Mouse (Mus musculus) heart, embryonic 15.5 days (tissue): ENCODE measurements at regions not wholly inside any gene's neighbourhood (a gene's known extent, or its start where the extent isn't known, plus 50 kb on each side); places are given as distances from the start of the nearest gene placed in this dataset.
A peak's percentile ranks its signal among the peaks of the same experiment; 100 is the strongest.

Source experiments
- ATAC-seq: fragments of 200-750 bp; cut with Nextera tagmentation; replicated peaks from 2 replicates; pipeline ENCODE4 v1.8.0; 2017; ENCODE audit warnings: low read depth, moderate TSS enrichment; ENCODE audit not compliant: insufficient number of reproducible peaks, insufficient read depth, low FRiP score
- H3K27ac ChIP-seq: fragments of 300-500 bp; sonication (generic); 2 replicates; pipeline ENCODE4 v1.5.1; 2015; ENCODE audit warnings: mild to moderate bottlenecking, inconsistent platforms
- H3K27me3 ChIP-seq: fragments of 300-500 bp; sonication (generic); 2 replicates; pipeline ENCODE4 v1.6.1; 2015; ENCODE audit warnings: inconsistent platforms
- H3K36me3 ChIP-seq: fragments of 300-500 bp; sonication (generic); 2 replicates; pipeline ENCODE4 v1.6.1; 2015; ENCODE audit warnings: mild to moderate bottlenecking, inconsistent platforms
- H3K4me1 ChIP-seq: fragments of 300-500 bp; sonication (generic); replicated peaks from 2 replicates; pipeline ENCODE4 v1.6.1; 2015; ENCODE audit warnings: inconsistent platforms
- H3K4me2 ChIP-seq: fragments of 300-500 bp; sonication (generic); 2 replicates; pipeline ENCODE4 v1.6.1; 2015; ENCODE audit warnings: inconsistent platforms, mild to moderate bottlenecking, moderate library complexity
- H3K4me3 ChIP-seq: fragments of 300-500 bp; sonication (generic); 2 replicates; pipeline ENCODE4 v1.5.1; 2015; ENCODE audit warnings: mild to moderate bottlenecking, inconsistent platforms
- H3K9ac ChIP-seq: fragments of 300-500 bp; sonication (generic); 2 replicates; pipeline ENCODE4 v1.6.1; 2015; ENCODE audit warnings: mild to moderate bottlenecking, inconsistent platforms
- H3K9me3 ChIP-seq: fragments of 300-500 bp; sonication (generic); replicated peaks from 2 replicates; pipeline ENCODE4 v1.6.1; 2016; ENCODE audit warnings: inconsistent platforms
- WGBS: fragments of 180-500 bp; shearing (Covaris S2); methylation state at CpG from one replicate; pipeline ENCODE4 v1.1.7; 2015; ENCODE audit warnings: mixed read lengths; 5-methylcytosine and 5-hydroxymethylcytosine counted together

DNA sequence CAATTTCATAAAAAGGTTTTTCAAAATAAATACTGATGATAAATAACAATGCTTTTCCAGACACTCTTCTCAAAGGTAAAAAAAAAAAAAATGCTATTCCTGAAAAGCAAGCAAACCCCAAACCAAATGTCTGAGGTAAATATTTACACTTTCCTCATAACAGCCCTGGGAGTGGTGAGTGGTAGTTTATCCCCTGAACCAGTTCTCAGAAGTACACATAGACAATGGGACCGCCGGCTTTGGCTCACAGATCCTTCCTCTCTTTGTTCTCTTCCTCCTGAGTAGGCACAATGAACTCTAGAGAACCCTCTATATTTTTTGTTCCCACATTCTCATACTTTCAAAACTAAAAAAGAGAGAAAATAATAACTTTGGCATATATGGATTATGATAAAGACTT, 153.1 kb upstream of the Tars start:
- Histone ChIP-seq H3K9me3 (no peaks in the 10 kb centered on the region), H3K4me1 (no peaks in the 10 kb centered on the region), H3K27ac (no peak overlapping the region), H3K36me3 (no peaks in the 10 kb centered on the region), H3K9ac (no peak overlapping the region), H3K4me3 (no peak overlapping the region), H3K4me2 (no peak overlapping the region), H3K27me3 (no peaks in the 10 kb centered on the region)
- 59% methylated on average over 2 of the region's 2 CpGs for WGBS
- ATAC-seq = no peak

DNA sequence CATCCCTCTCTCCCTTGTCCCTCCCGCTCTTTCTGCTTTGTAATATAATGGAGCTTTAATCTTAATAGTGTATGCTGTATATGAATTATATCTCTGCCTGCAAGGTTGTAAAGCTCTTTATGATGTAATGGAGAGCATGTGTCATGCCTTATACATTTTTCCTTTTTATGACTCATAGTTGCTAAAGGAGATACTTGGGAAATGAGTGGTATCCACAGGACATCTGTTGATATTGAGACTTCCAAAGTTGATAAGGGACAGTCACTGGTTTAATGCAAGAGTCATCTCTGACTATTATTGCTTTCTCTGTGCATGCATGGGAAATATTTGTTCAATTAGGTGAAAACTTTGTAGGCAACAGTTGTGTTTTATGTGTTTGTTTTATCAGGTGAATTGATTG, 152.6 kb upstream of the Tars start:
- H3K4me3 ChIP-seq = no peak overlapping the region
- no peak overlapping the region for H3K27ac ChIP-seq
- H3K9me3 ChIP-seq = no peaks in the 10 kb centered on the region
- H3K4me2 ChIP-seq = no peak overlapping the region
- no peak overlapping the region for H3K9ac ChIP-seq
- H3K4me1 ChIP-seq = no peaks in the 10 kb centered on the region
- H3K36me3 ChIP-seq = no peaks in the 10 kb centered on the region
- no peak for ATAC-seq
- no peaks in the 10 kb centered on the region for H3K27me3 ChIP-seq
- WGBS = 74% methylated on average over 1 of the region's 1 CpGs

DNA sequence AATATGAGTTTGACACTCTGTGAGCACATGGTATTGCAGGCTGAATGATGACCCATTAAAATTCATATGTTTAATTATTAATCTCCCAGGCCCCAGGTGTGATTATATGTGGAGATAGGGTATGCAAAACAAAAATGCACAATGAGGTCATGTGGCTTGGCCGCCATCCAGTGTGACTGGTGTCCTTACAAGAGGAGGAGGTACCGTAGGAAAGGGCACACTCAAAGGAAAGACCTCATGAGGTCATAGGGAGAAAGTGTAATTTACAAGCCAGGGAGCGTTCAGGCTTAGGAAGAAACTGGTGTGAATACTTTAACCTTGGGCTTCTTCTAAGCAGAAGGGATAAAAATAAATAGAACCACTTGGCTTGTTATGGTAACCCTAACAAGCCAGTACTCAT, 140.0 kb upstream of the Tars start:
- Histone ChIP-seq H3K27ac (no peak overlapping the region), H3K4me1 (no peaks in the 10 kb centered on the region), H3K9me3 (no peaks in the 10 kb centered on the region), H3K4me2 (no peak overlapping the region), H3K9ac (no peak overlapping the region), H3K27me3 (no peaks in the 10 kb centered on the region), H3K4me3 (no peak overlapping the region), H3K36me3 (no peaks in the 10 kb centered on the region)
- ATAC-seq = no peak
- 56% methylated on average over 3 of the region's 3 CpGs for WGBS

DNA sequence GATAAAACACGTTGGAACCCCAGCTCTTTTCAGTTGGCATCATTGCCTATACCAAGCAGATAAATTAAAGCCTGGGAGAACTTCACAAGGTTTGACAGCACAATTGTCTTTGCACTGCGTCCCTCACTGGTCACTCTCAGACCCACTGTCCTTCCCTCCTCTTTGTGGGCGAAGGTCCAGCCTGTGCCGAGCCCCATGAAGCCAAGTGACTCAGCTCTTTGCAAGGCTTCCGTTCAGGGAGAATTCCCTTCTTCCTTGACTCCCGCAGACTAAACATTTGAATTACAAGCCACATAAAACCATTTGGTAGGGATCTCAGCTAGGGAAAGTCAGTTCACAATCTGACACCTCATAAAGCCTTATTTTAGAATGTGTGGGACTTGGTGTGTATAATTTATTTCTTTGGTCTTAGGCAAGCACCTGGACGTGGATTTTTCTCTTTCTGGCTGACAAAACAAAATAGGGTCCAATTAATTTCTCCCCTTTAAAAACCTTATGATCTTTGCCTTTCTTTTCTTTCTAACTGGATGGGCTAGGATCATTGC, 136.7 kb upstream of the Tars start:
- Histone ChIP-seq H3K9ac (no peak overlapping the region), H3K27me3 (no peaks in the 10 kb centered on the region), H3K4me1 (peaks cover 6% of the 10 kb centered on the region), H3K27ac (no peak overlapping the region), H3K4me2 (no peak overlapping the region), H3K9me3 (no peaks in the 10 kb centered on the region), H3K4me3 (no peak overlapping the region), H3K36me3 (no peaks in the 10 kb centered on the region)
- WGBS = 69% methylated on average over 7 of the region's 7 CpGs
- no peak for ATAC-seq

DNA sequence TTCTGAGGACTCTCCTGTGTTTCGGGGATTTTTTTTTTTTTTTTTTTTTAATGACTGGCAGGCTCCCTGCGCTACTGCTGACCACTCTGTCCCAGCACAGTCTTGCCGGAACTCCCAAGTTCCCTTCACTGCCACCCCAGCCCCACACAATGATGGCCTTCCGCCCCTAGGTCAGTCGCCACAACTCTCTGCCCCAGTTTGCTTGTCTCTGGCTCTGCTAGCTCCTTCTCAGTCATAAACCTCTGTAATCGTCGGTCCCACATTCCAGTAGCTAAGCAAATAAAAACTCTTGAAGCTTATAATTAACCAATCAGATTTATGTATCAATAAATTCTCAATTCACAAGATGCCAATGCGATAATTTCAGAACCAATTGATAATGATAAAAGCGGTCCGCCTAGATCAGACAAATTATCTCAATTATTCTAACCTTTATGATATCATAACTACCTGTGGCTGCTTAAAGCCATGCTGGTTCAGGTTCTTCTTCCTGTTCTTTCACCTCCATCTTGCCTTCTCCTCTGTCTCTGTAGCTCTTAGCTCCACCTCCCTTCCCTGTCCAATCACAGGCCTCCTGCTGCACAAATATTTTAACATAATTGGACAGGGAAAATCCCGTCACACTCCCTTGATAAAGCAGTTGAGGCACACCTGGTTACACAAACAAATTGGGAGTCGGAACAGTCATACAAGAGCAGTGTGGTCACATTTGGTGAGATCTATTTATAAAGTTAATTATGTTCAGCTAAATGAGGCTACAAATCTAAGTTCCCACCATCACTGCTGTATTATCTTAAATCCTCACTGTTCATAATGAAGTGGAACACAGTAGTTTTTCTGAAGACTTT, 135.2 kb upstream of the Tars start:
- Histone ChIP-seq H3K4me3 (no peak overlapping the region), H3K36me3 (no peaks in the 10 kb centered on the region), H3K27ac (no peak overlapping the region), H3K4me1 (peaks cover 6% of the 10 kb centered on the region), H3K9me3 (no peaks in the 10 kb centered on the region), H3K4me2 (no peak overlapping the region), H3K27me3 (no peaks in the 10 kb centered on the region), H3K9ac (no peak overlapping the region)
- 85% methylated on average over 12 of the region's 12 CpGs for WGBS
- ATAC-seq = no peak

DNA sequence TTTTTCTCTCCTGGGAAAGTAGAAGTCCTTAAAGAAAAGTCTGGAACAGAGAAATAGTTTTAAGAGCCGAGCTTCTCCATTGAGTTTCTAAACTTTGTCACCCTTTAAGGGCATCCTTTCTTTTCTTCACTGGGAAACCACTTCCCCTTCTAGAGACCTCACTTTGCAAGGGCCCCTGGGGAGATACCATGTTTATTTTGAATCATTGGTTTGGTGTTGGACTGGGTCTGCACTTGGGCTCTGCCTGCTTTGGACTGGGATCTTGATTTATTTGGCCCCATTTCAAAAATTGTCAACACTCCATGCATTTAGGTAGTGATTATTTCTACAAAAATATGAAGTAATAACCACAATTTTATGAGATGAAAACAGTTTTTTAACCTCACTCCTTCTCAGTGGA, 134.2 kb upstream of the Tars start:
- Histone ChIP-seq H3K4me1 (peaks cover 6% of the 10 kb centered on the region), H3K36me3 (no peaks in the 10 kb centered on the region), H3K9me3 (no peaks in the 10 kb centered on the region), H3K27me3 (no peaks in the 10 kb centered on the region), H3K4me3 (no peak overlapping the region), H3K9ac (no peak overlapping the region), H3K27ac (no peak overlapping the region), H3K4me2 (no peak overlapping the region)
- WGBS = 60% methylated on average over 1 of the region's 1 CpGs
- no peak for ATAC-seq

DNA sequence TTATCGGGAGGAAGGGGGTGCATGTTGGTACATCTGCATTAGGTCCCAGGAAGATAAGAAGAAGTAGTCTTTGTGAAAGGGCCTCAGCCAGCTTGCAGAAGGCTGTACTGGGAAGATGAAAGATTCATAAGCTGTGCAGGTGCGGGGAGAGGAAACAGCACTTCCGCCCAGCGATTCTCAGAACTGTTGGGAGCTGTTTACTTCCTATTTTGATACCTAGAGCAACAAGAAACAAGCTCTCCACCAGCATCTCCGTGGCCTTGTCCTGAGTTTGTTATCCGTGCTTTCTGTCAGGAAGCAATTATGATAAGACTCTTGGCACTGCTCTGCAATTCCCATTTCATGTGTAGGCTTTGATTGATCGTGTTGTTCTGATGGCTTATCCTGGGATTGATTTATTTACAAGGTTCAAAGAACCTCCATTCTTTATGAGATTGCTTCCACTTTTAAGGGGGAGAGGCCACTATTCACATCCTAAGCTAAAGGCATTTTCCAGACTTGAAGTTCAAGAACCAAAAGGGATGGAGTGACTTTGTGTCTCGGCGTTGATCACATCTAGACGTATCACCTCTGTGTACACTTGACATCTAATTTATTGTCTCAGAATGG, 133.6 kb upstream of the Tars start:
- Histone ChIP-seq H3K4me3 (no peak overlapping the region), H3K36me3 (no peaks in the 10 kb centered on the region), H3K4me2 (peak overlapping the region; percentile 8; the same call in 1 of the 2 replicates), H3K27me3 (no peaks in the 10 kb centered on the region), H3K9ac (no peak overlapping the region), H3K4me1 (peaks cover 6% of the 10 kb centered on the region), H3K9me3 (no peaks in the 10 kb centered on the region), H3K27ac (0 out of 2 replicates have a peak overlapping the region, but pooled peaks have one; percentile 21)
- no peak for ATAC-seq
- WGBS = 54% methylated on average over 10 of the region's 10 CpGs

DNA sequence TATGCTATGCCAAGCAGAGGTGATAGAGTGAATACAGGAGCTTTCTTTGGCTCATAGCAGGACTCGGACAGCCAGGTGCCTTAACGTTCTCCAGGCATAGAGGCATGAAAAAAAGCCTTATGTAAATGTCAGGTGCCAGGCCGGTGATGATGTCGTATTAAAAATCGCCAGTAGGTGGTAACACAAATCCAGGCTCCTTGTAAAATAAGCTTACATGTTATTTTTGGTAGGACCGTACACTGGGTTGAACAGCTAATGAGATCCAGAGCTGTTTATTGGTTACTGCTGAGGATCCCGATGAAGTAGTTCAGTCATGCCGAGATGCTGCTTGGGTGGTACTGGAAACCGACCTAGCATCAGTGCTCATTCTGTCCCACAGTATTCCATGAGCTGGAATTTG, 133.1 kb upstream of the Tars start:
- 66% methylated on average over 9 of the region's 9 CpGs for WGBS
- H3K27ac ChIP-seq = 0 out of 2 replicates have a peak overlapping the region, but pooled peaks have one; percentile 21
- no peaks in the 10 kb centered on the region for H3K27me3 ChIP-seq
- no peak overlapping the region for H3K4me3 ChIP-seq
- H3K4me1 ChIP-seq = peaks cover 6% of the 10 kb centered on the region
- H3K36me3 ChIP-seq = no peaks in the 10 kb centered on the region
- no peaks in the 10 kb centered on the region for H3K9me3 ChIP-seq
- no peak for ATAC-seq
- peak overlapping the region; percentile 8; the same call in 1 of the 2 replicates for H3K4me2 ChIP-seq
- H3K9ac ChIP-seq = no peak overlapping the region

DNA sequence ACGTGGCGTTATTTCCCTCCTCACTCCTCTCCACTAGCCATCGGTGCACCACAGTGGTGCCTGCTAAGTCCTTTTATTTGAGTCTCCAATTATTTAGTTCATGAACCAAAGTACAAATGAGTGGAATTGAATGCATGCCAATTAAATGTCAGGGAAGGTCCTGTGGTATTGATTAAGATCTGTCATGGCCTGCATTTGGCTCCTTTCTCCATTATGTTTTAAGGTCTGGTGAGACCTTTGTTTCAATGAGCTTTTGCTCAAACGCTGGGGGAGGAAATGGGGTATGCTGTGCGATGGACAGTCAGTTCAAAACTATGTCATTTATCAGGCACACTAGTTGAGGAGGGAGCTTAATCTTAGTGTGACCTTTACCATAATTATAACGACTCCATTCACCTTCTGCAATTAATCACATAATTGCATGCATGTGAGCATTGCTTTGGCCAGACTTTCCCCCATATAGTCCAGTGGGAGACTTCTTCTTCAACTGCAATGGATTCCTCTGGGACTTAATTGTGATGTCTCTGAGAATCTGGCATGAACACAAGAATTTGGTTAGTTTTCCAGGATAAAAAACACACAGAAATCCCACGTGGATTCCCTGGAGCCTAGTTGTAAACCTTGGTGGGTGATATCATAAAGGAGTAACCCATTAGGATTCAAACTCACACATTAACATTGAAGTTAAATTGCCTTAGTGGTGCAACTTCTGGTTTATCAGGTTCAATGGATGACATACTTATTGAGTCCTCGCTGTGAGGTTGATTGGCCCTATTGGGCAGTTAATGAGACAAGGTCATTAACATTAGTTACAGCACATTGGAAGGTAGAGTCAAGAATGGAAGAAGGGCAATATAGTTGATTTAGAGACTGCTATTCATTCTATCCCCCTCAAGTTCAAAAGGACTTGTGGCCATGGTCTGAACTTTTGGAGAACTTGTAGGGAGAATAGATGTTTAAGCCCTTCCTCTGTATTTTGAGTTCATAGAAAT, 130.7 kb upstream of the Tars start:
- no peak overlapping the region for H3K4me3 ChIP-seq
- WGBS = 65% methylated on average over 8 of the region's 8 CpGs
- peaks cover 6% of the 10 kb centered on the region for H3K4me1 ChIP-seq
- no peak overlapping the region for H3K9ac ChIP-seq
- ATAC-seq = no peak
- H3K27ac ChIP-seq = no peak overlapping the region
- no peak overlapping the region for H3K4me2 ChIP-seq
- H3K36me3 ChIP-seq = no peaks in the 10 kb centered on the region
- H3K27me3 ChIP-seq = no peaks in the 10 kb centered on the region
- no peaks in the 10 kb centered on the region for H3K9me3 ChIP-seq

DNA sequence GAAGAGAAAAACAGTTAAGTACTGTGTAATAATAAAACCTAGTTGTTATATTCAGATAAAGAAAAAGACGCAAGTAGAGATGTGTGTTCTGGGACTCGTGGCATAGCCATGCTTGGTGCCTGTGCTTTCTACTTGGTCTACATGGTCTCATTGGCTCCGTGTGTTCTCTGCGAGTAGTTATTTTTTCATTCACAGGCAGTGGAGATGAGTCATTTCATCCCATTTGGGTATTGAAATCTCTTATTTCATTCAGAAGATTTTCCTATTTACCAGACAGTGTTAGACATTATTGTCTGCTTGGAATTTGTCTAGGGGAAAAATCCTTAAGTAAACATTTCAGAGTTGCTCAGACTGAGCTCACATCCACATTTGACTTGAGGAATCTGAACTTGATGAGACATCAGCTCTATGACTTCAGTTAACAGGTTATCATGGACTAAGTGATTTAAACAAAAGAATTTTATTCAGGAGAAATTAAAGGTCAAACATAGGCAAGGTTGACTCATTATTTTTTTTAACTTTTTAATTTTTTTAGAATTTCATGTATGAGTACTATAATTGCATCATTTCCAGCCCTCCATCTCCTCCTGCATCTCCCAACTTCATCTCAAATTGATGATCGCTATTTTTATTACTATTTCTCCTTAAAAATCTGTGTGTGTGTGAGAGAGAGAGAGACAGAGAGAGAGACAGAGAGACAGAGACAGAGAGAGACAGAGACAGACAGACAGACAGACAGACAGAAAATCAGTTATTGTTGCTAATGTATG, 125.1 kb upstream of the Tars start:
- 78% methylated on average over 5 of the region's 5 CpGs for WGBS
- H3K27ac ChIP-seq = no peak overlapping the region
- H3K27me3 ChIP-seq = no peaks in the 10 kb centered on the region
- no peaks in the 10 kb centered on the region for H3K36me3 ChIP-seq
- no peak overlapping the region for H3K4me2 ChIP-seq
- no peak overlapping the region for H3K4me3 ChIP-seq
- no peak overlapping the region for H3K9ac ChIP-seq
- no peak for ATAC-seq
- no peaks in the 10 kb centered on the region for H3K4me1 ChIP-seq
- H3K9me3 ChIP-seq = no peaks in the 10 kb centered on the region
